Mouse (Mus musculus) thymus, postnatal 0 days (tissue): ENCODE measurements around the gene P2rx2. TPM values are rescaled to one million over a fixed set of nuclear protein-coding genes. Genes with fewer than 3 reads are reported as not detected.

ENCODE experiments used
- DNase-seq: peaks from one replicate; pipeline ENCODE4 v3.0.0-alpha.2; 2015; ENCODE audit warnings: low spot score
- polyA plus RNA-seq: library from polyadenylated mRNA; unstranded; fragments of >200 nt; fragmentation: Nextera tagmentation; extraction: Ambion mirVana; gene quantifications from 2 replicates; pipeline ENCODE4 v1.2.1, GENCODE M21; 2015

The P2rx2 gene
- polyA plus RNA-seq = 0.12 and 0.41 TPM in 2 replicates

DNA sequence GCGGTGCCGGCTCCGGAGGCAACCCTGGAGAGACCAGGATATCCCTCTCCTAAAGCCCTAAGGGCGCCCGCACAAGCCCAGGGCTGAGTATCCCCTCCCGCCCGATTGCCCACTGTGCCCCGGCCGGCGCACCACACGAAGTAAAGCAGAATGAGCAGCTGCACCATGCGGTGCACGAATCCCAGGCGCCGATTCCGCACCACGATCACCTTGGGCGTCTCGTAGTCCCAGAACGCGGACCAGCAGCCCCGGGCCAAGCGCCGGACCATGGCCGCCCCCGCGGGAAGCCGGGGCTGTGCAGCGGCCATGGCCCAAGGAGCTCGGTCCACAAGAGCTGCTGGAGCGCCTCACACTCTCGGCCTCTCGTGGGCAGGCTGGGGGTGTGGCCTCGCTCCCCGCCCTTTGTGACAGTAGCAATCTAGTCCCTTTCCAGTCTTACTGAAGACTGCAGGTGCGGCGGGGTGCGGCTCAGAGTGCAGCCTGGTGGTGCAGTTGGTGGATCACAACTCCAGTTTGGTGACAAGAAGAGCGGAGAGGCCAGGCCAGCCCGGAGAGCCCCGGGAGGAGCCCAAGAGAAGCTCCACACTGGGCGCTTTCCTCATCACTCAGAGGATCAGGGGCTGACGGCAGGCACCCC, at the start of gene P2rx2:
Gene P2rx2 (minus strand): TSS at position 565 of the 637 bp plus-strand sequence.
- peak; percentile 41 for DNase-seq

DNA sequence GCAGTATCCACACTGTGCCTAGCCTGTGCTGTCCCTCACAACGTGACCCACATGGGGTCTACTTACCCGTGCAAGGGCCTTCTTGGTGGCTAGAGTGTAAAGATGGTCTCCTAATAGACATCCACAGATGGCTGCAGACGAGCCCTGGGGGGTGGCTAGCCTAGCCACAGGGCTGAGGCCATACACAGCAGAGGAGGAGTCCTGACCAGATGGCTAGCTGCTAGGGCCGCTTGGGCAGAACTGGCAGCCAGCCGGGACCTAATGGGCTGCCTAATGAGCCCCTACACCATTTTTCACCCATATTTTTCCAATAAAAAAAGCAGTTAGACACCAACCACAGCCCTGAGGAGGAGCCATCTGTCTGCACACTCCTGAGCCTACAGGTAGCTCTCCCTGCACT, 49.7 kb upstream of the P2rx2 start:
- no peak for DNase-seq

GRCm38 (mm10) chr5:110390631-110391030, 47.6 kb upstream of the P2rx2 start:
- no peak for DNase-seq

DNA sequence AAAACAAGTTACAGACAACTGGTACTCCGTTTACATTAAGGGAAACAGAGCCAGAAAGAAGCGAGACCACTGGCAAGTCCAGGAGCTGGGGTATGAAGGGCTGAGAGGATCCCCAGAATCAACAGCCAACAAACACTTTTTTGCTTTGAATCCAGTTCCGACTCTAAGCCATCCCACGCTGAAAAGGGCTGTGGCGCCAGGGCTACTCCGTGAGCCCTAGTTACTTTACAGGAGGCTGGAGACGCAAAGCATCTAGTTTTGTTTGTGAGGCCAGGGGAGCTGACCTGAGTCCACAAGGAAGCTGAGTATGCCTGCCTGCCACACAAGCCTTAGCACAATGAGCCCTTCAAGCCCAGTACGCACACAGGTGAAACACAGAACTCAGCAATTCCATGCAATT, 44.3 kb upstream of the P2rx2 start:
- no peak for DNase-seq

DNA sequence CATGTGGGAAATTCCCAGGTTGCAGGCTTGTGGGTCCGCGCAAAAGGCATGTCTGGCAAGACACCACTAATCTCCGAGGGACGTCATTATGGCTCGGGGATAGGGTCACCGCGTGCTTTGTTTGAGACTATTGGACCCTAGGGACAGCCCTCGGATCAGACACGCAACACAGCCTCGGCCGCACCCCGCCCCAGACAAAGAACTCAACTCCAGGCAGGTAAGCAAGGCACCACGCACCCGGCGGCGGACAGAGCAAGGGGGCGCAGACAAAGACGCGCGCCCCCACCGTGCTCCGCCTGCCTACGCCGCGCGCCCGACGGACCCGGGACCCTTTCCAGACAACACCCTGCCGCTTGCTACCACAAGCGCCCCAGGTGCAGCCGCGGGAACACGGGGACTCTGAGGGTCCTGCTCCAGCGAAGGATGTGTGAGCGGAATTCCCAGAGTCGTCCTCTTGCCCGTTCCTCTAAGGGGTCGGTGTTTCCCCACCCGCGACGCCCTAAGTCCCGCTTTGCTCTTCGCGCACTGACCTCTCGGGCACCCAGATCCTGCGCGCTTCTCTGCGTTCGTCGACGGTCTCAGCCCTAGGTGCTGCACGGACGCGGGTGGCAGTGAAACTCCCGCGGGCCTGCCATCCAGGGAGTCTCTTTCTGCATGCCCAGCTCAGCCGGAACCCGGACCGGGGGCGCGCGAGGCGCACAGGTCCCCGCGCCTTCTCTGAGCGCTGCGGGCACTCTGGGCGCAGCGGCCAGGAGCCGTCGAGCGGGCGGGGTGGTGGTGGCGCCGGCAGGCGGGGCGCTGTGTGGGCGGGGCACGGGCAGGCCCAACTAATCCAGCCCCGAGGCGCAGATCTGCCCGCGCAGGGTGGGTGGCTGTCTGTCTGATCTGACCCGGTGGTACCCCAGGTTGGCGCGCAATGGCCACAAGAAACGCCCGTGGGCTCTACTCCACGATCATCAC, 43.6 kb upstream of the P2rx2 start:
- no peak for DNase-seq

DNA sequence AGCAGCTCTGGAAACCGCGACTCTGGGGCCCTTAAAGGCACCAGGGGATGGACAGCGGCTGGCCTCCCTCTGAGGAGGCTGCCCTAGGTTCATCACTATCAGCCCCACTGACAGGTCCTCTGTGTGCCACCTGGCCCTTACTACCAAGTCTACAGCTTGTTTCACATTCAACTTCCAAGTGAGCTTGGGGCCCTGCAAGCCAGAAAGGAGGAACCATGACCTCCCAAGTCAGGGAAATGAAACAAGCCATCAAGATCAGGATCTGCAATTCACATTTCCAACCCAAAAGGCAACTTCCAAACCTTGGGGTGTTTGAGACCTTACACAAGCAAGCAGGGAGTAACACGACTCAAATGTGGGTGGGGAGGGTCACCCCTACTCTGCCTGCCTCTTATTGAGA, 42.3 kb upstream of the P2rx2 start:
- no peak for DNase-seq

DNA sequence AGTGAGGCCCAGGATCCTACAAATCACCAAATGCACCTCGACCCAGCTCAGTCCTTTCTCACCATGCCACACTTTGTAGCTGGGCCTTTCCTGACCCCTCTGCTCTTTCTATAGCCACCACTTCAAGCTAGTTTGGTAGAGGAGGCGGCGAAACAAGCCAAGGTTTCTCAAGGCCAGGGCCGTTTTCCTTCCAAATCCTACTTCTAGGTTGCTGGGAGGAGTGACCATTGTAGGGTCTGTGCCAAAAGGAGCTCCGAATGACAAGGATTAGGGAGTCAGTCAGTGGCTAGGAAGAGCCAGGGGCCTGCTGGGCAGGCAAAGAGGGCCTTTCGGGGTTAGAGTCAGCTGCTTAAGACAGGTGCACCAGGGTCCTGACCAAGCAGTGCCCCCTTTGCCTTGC, 41.5 kb upstream of the P2rx2 start:
- DNase-seq = no peak

- DNase-seq = no peak
These were observed 36.8 kb upstream of the P2rx2 start for GRCm38 (mm10) chr5:110379823-110380222.

GRCm38 (mm10) chr5:110379086-110379485, 36.1 kb upstream of the P2rx2 start:
- DNase-seq = no peak

DNA sequence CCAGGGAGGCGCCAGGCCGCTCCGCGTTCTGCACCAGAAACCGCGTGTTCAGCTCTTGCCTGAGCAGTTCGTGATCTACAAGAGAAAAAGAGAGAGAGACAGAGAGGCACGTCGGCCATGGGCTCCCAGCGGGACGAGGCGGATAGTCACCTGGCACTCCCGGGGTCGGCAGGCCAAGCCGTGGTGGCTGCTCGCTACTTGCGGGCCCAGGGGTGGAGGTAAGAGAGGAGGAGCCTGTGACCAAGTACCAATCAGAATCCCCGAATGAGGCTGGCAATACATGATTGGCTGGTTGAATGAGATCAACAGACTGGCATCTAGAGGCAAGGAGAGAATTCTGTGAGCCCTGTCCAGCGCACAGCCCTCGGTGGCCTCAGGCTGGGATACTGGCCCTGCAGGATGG, 35.2 kb upstream of the P2rx2 start:
- DNase-seq = no peak

GRCm38 (mm10) chr5:110376802-110377433, 33.9 kb upstream of the P2rx2 start:
- DNase-seq = peak; percentile 58

DNA sequence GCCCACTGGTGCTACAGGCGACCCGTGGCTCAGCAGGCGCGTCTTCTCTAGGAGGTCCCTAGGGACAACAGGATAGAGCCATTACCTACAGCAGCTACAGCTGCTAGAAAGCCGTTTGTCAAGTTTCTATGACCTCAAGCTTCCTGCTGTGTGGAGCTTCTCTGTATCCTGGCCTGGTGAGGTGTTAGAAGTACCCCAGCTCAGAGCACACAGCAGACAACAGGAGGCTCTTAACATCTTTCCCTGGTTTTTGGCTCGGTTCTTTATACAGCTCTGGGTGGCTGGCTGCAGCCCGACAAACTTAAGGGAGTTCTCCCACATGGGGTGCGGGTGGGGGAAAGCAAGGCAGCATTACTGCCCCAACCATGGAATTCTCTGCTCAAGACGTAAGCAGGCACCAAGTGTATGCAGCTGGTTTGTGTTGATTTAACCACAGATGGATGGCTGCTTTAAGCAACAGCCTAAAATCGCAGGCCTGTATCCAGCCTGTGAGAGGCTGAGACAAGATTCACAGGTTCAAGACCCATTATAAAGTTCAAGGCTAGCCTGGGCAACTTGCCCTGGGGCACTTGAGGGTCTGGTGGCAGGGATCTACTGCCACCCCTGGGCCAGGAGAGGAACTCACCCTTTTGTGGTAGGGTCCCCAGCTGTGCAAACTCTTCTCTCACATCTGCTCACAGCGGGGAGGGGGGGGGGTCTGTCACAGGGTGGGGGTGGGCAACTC, 21.0 kb upstream of the P2rx2 start:
- DNase-seq = no peak

- peak; percentile 78 for DNase-seq
These were observed 20.3 kb upstream of the P2rx2 start for GRCm38 (mm10) chr5:110363179-110363821.

DNA sequence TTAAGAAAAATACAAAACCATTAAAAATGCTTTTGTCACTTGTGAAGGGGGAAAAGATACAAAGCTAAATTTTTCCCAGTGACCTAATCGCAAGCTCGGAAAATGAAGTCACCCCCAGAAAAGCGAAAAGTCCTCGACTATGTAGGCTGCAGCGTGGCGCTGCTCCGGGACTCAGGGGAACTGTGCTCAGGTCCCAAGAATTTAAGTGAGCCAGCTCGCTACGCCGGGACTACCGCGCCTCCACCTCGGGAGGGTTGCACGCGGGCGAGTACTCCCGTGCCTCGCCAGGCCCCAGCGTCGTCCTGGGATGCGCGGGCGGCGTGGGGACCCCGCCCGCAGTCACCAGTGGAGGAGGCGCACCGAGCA, 19.8 kb upstream of the P2rx2 start:
- DNase-seq = no peak

GRCm38 (mm10) chr5:110361465-110361864, 18.5 kb upstream of the P2rx2 start:
- DNase-seq = no peak

DNA sequence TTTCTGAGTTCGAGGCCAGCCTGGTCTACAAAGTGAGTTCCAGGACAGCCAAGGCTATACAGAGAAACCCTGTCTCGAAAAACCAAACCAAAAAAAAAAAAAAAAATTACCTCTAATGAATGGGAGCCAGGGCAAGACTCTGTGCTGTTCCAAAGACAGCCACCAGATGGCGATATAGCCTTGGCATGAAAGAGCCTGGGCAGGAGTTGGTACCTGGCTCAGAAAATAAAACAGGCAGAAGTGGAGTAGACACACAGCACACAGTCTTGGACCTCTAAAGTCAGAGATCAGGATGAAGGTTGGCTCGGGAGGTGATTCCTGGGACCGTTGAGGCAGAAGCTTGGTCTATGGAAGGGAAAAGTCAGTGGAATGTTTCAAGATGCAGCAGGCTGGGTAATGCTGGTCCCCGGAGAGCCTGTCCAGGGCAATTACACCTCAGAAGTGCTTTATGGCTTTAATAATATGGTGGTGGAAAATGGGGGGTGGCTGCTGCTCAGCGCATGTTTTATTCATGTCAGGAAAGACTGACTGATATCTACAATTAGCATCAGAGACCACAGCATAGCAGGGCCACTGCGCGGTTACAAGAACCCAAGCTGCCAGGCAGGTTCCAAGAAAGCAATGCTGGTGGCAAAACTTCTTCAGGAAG, 14.6 kb upstream of the P2rx2 start:
- peak; percentile 81 for DNase-seq

GRCm38 (mm10) chr5:110354716-110355115, 11.7 kb upstream of the P2rx2 start:
- DNase-seq = peak; percentile 55

DNA sequence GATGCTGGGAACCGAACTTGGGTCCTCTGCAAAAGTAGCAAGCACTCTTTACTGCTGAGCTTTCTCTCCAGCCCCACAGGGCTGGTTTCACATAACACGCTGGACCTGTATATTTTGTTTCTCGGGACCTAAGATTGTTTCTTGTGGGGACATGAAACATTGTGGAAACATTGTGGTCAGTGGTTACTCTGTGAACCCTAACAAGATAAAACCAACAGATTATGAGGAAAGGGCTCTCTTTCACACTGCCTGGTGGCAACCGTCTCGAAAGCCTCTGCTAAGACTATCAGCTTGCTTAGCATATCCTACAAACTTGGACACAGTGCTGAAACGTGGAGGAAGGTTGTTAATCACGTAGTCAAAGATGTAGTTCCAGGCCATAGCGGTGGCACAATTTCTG, 4.0 kb upstream of the P2rx2 start:
- no peak for DNase-seq

DNA sequence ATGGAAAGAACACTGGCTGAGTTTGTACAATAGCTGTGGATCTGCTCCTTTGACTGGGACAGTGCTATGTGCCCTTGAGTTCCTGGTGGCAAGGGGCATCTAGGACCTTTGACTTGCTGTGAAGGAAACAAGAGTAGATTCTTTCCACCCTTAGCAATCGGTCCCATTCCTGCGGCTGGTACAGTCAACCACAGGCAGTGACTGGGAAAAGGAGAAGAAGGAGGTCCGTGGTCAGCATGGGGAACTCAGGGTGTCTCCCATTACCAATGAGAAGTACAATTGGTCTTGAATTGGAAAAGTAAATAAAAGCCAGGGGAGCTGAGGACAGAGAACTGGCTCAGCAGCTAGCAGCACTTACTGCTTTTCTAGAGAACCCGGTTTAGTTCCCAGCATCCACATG, 2.5 kb upstream of the P2rx2 start:
- no peak for DNase-seq

- no peak for DNase-seq
These were observed 1.5 kb upstream of the P2rx2 start, which contains the start of gene Lrcol1 for GRCm38 (mm10) chr5:110344524-110344923. Gene Lrcol1, plus strand, starts transcription at chr5:110344730.
